Mouse (Mus musculus): ENCODE results near the gene Gpr18. TPM values are rescaled to one million over a fixed set of nuclear protein-coding genes. Genes with fewer than 3 reads are reported as not detected.

Gpr18 gene
- polyA plus RNA-seq, 1 experiment from 2014 or later, result 0.28 TPM

DNA sequence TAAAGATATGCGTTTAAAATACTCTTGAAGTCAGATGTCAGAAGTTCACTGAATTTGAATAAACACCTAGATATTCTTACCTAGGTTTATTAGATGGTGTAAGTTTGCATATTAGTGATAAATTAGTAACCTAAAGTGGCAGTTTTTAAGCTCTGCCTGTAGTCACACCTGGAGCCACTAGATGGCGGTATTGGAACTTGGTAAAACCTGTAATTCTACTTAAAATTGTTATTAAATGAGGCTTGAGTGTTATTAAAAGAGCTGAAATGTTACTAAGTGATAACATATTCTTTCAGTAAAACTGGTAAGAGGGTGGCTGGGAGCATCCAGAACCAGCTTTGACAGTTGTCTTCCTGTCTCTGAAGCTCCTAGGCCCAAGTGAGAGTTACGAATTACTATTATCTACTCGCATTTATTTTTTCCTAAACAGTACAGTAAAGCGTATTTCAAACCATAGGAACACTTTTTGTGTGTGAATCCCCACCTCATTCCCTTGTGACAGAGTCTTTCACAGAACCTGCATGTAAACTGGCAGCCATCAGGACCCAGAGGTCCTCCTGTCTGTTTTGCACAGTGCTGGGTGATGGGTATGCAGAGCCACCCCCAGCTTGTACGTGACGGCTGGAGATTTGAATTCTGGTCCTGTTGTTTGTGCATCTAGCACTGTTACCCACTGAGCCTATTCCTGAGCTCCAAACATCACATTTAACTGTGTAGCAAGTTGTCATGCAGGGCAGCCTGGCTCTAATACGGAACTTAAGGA, 13.0 kb upstream of the Gpr18 start:
- 72% methylated on average over 8 of the region's 8 CpGs for WGBS
- Histone ChIP-seq H3K27ac (ENCODE audit: low read length) (no peak overlapping the region), H3K9ac (replicated peaks; ENCODE audit: low read depth, low read length) (no peak overlapping the region), H3K4me2 (ENCODE audit: low read length) (no peak overlapping the region), H3K9me3 (ENCODE audit: control insufficient read depth, low read length) (no peaks in the 10 kb centered on the region), H3K4me1 (replicated peaks; ENCODE audit: control insufficient read depth, insufficient read depth, low read length) (0 out of 2 replicates have a peak, but pooled peaks cover 4% of the 10 kb centered on the region), H3K36me3 (ENCODE audit: control insufficient read depth, insufficient read depth) (no peaks in the 10 kb centered on the region), H3K4me3 (replicated peaks; ENCODE audit: low read length) (no peak overlapping the region), H3K27me3 (replicated peaks; ENCODE audit: control insufficient read depth, insufficient read depth, low read length) (no peaks in the 10 kb centered on the region)
- no peak for ATAC-seq

DNA sequence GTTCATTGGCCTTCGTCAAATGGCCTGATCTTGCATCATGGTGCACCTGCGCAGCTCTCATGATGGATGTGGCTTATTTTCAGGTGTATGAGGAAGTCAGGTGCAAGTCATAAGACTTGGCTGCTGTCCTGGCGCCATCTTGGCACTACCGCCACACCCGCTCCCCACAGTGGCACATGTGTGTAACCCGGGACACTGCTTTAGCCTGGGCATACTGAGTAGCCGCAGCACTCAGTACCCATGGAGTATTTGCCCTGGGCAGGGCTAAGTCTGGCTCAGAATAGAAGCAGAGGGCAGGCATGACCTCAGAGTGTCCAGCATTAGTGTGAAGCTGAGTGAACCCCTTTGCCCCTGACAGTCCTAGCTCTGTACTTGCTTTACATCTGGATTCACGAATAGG, 11.9 kb upstream of the Gpr18 start:
- 91% methylated on average over 8 of the region's 8 CpGs for WGBS
- no peak overlapping the region for H3K9ac ChIP-seq (replicated peaks; ENCODE audit: low read depth, low read length)
- no peak overlapping the region for H3K4me2 ChIP-seq (ENCODE audit: low read length)
- H3K9me3 ChIP-seq (ENCODE audit: control insufficient read depth, low read length), result no peaks in the 10 kb centered on the region
- H3K27ac ChIP-seq (ENCODE audit: low read length), result no peak overlapping the region
- no peak overlapping the region for H3K4me3 ChIP-seq (replicated peaks; ENCODE audit: low read length)
- 0 out of 2 replicates have a peak, but pooled peaks have one; percentile 33 for ATAC-seq
- no peaks in the 10 kb centered on the region for H3K27me3 ChIP-seq (replicated peaks; ENCODE audit: control insufficient read depth, insufficient read depth, low read length)
- 0 out of 2 replicates have a peak, but pooled peaks cover 4% of the 10 kb centered on the region for H3K4me1 ChIP-seq (replicated peaks; ENCODE audit: control insufficient read depth, insufficient read depth, low read length)
- H3K36me3 ChIP-seq (ENCODE audit: control insufficient read depth, insufficient read depth), result no peaks in the 10 kb centered on the region

- no peaks in the 10 kb centered on the region for H3K9me3 ChIP-seq (ENCODE audit: control insufficient read depth, low read length)
- 83% methylated on average over 6 of the region's 6 CpGs for WGBS
These were observed 11.3 kb upstream of the Gpr18 start for GRCm38 (mm10) chr14:121926901-121927300.

DNA sequence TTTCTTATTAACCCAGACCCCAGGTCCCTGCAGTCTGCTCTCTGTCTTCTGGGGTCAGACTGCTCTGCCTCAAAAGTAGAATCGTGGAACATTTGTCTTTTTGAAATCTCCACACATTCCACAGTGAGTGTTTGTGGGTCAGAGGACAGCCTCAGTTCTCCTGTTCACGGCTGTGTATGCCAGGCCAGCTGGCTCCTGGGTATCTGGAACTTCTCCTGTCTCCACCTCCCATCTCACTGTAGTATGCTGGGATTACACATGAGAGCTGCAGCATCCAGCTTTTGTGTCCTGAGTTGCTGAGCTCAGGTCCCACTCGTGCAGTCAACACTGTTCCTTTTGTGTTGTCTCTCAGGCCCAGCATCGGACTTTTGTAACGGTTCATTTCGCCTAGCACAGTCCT, 9.3 kb upstream of the Gpr18 start:
- no peak for ATAC-seq
- WGBS, result 81% methylated on average over 6 of the region's 6 CpGs
- Histone ChIP-seq H3K4me2 (ENCODE audit: low read length) (no peak overlapping the region), H3K9me3 (ENCODE audit: control insufficient read depth, low read length) (no peaks in the 10 kb centered on the region), H3K36me3 (ENCODE audit: control insufficient read depth, insufficient read depth) (no peaks in the 10 kb centered on the region), H3K27me3 (replicated peaks; ENCODE audit: control insufficient read depth, insufficient read depth, low read length) (no peaks in the 10 kb centered on the region), H3K4me1 (replicated peaks; ENCODE audit: control insufficient read depth, insufficient read depth, low read length) (0 out of 2 replicates have a peak, but pooled peaks cover 4% of the 10 kb centered on the region), H3K9ac (replicated peaks; ENCODE audit: low read depth, low read length) (no peak overlapping the region), H3K27ac (ENCODE audit: low read length) (no peak overlapping the region), H3K4me3 (replicated peaks; ENCODE audit: low read length) (no peak overlapping the region)

More at GRCm38 (mm10) chr14:121926901-121927300, 11.3 kb upstream of the Gpr18 start:
- Histone ChIP-seq H3K9ac (replicated peaks; ENCODE audit: low read depth, low read length) (no peak overlapping the region), H3K27me3 (replicated peaks; ENCODE audit: control insufficient read depth, insufficient read depth, low read length) (no peaks in the 10 kb centered on the region), H3K4me1 (replicated peaks; ENCODE audit: control insufficient read depth, insufficient read depth, low read length) (0 out of 2 replicates have a peak, but pooled peaks cover 4% of the 10 kb centered on the region), H3K4me3 (replicated peaks; ENCODE audit: low read length) (no peak overlapping the region), H3K27ac (ENCODE audit: low read length) (no peak overlapping the region), H3K36me3 (ENCODE audit: control insufficient read depth, insufficient read depth) (no peaks in the 10 kb centered on the region), H3K4me2 (ENCODE audit: low read length) (no peak overlapping the region)
- ATAC-seq, result no peak

DNA sequence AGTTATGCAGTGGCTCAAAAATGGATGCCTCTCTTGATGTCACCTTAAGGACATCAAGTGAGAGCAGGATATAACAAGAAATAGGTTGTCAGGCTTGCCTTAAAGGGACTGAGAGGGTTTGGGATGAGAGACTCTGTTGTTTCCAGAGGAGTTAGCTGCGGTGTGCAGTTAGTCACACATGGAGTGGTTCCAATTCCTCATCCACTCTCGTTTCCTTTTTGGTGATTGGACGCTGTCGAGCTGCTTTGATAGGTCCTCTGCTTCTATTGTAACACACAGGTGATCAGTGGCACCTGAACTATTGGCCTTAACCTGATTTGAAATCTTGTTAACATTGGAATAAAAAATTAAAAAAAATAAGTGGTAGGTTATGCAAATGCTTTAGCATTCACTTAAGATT, 7.2 kb upstream of the Gpr18 start:
- Histone ChIP-seq H3K9me3 (ENCODE audit: control insufficient read depth, low read length) (no peaks in the 10 kb centered on the region), H3K27me3 (replicated peaks; ENCODE audit: control insufficient read depth, insufficient read depth, low read length) (no peaks in the 10 kb centered on the region), H3K9ac (replicated peaks; ENCODE audit: low read depth, low read length) (no peak overlapping the region), H3K27ac (ENCODE audit: low read length) (no peak overlapping the region), H3K4me1 (replicated peaks; ENCODE audit: control insufficient read depth, insufficient read depth, low read length) (0 out of 2 replicates have a peak, but pooled peaks cover 4% of the 10 kb centered on the region), H3K4me3 (replicated peaks; ENCODE audit: low read length) (no peak overlapping the region), H3K36me3 (ENCODE audit: control insufficient read depth, insufficient read depth) (no peaks in the 10 kb centered on the region; the same call in 1 of the 2 replicates), H3K4me2 (ENCODE audit: low read length) (no peak overlapping the region)
- ATAC-seq, result no peak
- WGBS, result 82% methylated on average over 4 of the region's 4 CpGs

DNA sequence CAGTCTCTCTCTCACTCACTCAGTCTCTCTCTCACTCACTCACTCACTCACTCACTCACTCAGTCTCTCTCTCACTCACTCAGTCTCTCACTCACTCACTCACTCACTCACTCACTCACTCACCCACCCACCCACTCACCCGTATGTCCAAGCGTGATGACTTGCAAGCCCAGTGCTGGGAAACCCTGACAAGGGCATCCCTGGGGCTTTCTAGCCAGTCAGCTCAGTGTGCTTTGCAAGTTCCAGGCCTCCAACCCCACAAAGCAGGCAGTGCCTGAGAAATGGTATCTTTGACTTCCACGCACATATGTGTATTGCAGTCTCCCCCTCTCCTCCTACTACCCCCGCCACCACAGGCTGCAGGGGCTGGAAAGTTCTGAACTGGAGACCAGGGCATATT, 6.4 kb upstream of the Gpr18 start:
- no peaks in the 10 kb centered on the region for H3K27me3 ChIP-seq (replicated peaks; ENCODE audit: control insufficient read depth, insufficient read depth, low read length)
- H3K9me3 ChIP-seq (ENCODE audit: control insufficient read depth, low read length), result no peaks in the 10 kb centered on the region
- H3K4me2 ChIP-seq (ENCODE audit: low read length), result no peak overlapping the region
- H3K9ac ChIP-seq (replicated peaks; ENCODE audit: low read depth, low read length), result no peak overlapping the region
- H3K4me1 ChIP-seq (replicated peaks; ENCODE audit: control insufficient read depth, insufficient read depth, low read length), result 0 out of 2 replicates have a peak, but pooled peaks cover 4% of the 10 kb centered on the region
- H3K36me3 ChIP-seq (ENCODE audit: control insufficient read depth, insufficient read depth), result no peaks in the 10 kb centered on the region; the same call in 1 of the 2 replicates
- H3K27ac ChIP-seq (ENCODE audit: low read length), result no peak overlapping the region
- 90% methylated on average over 4 of the region's 4 CpGs for WGBS
- ATAC-seq, result no peak
- no peak overlapping the region for H3K4me3 ChIP-seq (replicated peaks; ENCODE audit: low read length)

DNA sequence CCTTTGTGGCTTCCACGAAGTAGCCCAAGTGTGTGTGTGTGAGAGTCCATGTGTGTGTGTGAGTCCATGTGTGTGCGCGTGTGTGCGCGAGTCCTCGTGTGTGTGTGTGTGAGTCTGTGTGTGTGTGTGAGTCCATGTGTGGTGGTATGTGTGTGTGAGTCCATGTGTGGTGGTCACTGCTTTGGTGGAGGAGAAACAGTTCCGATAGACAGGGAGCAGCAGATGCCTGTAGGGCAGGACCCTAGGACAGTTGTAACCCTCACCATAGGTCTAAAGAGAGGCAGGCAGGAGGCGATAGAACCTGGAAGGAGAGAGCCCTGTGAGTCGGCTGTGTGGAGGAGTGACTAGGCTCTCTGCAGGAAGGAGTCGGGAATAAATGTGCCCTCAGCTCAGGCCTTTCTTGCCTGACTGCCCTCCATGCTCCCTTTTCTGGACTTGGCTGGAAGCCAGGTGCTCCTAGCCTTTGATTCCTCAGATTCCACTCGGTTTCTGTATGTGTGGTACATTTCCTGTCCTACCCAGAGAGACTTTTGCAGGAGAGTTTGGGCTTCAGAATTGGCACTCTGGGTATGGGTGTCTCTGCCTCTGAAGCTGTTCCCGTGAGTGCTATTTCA, 5.0 kb upstream of the Gpr18 start:
- Histone ChIP-seq H3K9ac (replicated peaks; ENCODE audit: low read depth, low read length) (no peak overlapping the region), H3K27ac (ENCODE audit: low read length) (no peak overlapping the region), H3K36me3 (ENCODE audit: control insufficient read depth, insufficient read depth) (no peaks in the 10 kb centered on the region; the same call in 1 of the 2 replicates), H3K27me3 (replicated peaks; ENCODE audit: control insufficient read depth, insufficient read depth, low read length) (no peaks in the 10 kb centered on the region), H3K9me3 (ENCODE audit: control insufficient read depth, low read length) (no peaks in the 10 kb centered on the region), H3K4me2 (ENCODE audit: low read length) (no peak overlapping the region), H3K4me1 (replicated peaks; ENCODE audit: control insufficient read depth, insufficient read depth, low read length) (0 out of 2 replicates have a peak, but pooled peaks cover 4% of the 10 kb centered on the region), H3K4me3 (replicated peaks; ENCODE audit: low read length) (no peak overlapping the region)
- no peak for ATAC-seq
- WGBS, result 77% methylated on average over 12 of the region's 12 CpGs

GRCm38 (mm10) chr14:121919752-121920151, 4.2 kb upstream of the Gpr18 start:
- 29% methylated on average over 3 of the region's 3 CpGs for WGBS
- ATAC-seq, result no peak
- H3K4me3 ChIP-seq (replicated peaks; ENCODE audit: low read length), result no peak overlapping the region
- 0 out of 2 replicates have a peak, but pooled peaks cover under 1% of the 10 kb centered on the region for H3K4me1 ChIP-seq (replicated peaks; ENCODE audit: control insufficient read depth, insufficient read depth, low read length)
- no peaks in the 10 kb centered on the region; the same call in 1 of the 2 replicates for H3K36me3 ChIP-seq (ENCODE audit: control insufficient read depth, insufficient read depth)
- no peaks in the 10 kb centered on the region for H3K9me3 ChIP-seq (ENCODE audit: control insufficient read depth, low read length)
- H3K27ac ChIP-seq (ENCODE audit: low read length), result no peak overlapping the region
- H3K4me2 ChIP-seq (ENCODE audit: low read length), result no peak overlapping the region
- H3K9ac ChIP-seq (replicated peaks; ENCODE audit: low read depth, low read length), result no peak overlapping the region
- H3K27me3 ChIP-seq (replicated peaks; ENCODE audit: control insufficient read depth, insufficient read depth, low read length), result no peaks in the 10 kb centered on the region

GRCm38 (mm10) chr14:121918266-121918665, 2.7 kb upstream of the Gpr18 start:
- no peaks in the 10 kb centered on the region for H3K9me3 ChIP-seq (ENCODE audit: control insufficient read depth, low read length)
- WGBS, result 71% methylated on average over 3 of the region's 3 CpGs
- no peak overlapping the region for H3K27ac ChIP-seq (ENCODE audit: low read length)
- ATAC-seq, result no peak
- H3K4me3 ChIP-seq (replicated peaks; ENCODE audit: low read length), result no peak overlapping the region
- no peaks in the 10 kb centered on the region for H3K4me1 ChIP-seq (replicated peaks; ENCODE audit: control insufficient read depth, insufficient read depth, low read length)
- H3K36me3 ChIP-seq (ENCODE audit: control insufficient read depth, insufficient read depth), result no peaks in the 10 kb centered on the region; the same call in 1 of the 2 replicates
- H3K4me2 ChIP-seq (ENCODE audit: low read length), result no peak overlapping the region
- no peak overlapping the region for H3K9ac ChIP-seq (replicated peaks; ENCODE audit: low read depth, low read length)
- H3K27me3 ChIP-seq (replicated peaks; ENCODE audit: control insufficient read depth, insufficient read depth, low read length), result no peaks in the 10 kb centered on the region
